Mouse (Mus musculus): ENCODE results near the gene Rtn4r. TPM values are rescaled to one million over a fixed set of nuclear protein-coding genes. Genes with fewer than 3 reads are reported as not detected.
A peak's percentile ranks its signal among the peaks of the same experiment; 100 is the strongest.

Gene Rtn4r
- total and polyA plus RNA-seq, 2 experiments from 2014 or later, result 1.5 to 1.9 TPM

DNA sequence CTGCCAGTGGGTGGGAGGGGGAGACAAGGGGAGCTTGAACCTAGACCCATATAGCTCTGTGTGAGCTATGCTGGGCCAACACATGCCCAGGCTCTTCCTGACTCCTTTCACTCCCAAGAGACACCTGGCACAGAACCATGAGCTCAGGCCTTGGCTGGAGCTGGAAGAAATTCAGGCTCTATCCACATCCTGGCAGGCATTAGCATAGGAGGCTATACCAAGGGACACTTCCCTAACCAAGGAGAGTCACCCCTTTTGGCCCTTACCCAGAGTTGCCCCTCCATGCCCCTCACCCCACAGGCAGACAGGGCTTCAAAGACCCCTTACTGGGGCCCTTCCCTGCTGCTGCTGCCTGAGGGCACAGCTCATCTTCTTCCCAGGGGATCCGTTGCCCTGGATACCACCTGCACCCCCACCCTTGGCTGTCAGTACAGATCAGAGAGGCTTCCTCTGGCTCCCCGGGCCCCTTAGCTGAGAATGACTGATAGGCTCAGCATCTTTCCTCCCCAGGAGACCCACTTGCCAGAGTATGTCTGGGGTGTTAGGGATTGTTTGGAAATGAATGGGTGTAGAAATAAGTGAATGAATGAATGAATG, 37.3 kb downstream of the Rtn4r start:
- Histone ChIP-seq H3K36me3 (replicated peaks; ENCODE audit: control insufficient read depth, insufficient read depth, low read length) (no peaks in the 10 kb centered on the region), H3K4me2 (ENCODE audit: low read depth, low read length) (no peak overlapping the region), H3K4me1 (ENCODE audit: control insufficient read depth, insufficient read depth) (no peaks in the 10 kb centered on the region; the same call in 1 of the 2 replicates), H3K9me3 (replicated peaks; ENCODE audit: control insufficient read depth, low read length) (no peaks in the 10 kb centered on the region), H3K9ac (replicated peaks; ENCODE audit: low read depth, low read length) (no peak overlapping the region), H3K27ac (ENCODE audit: low read depth) (no peak overlapping the region), H3K4me3 (ENCODE audit: low read depth, low read length) (no peak overlapping the region), H3K27me3 (ENCODE audit: control insufficient read depth, insufficient read depth, low read length) (no peaks in the 10 kb centered on the region)
- no peak for TF ChIP-seq EP300 (IDR thresholded peaks at IDR 0.05; ENCODE audit: low read depth)
- no peak for TF ChIP-seq CTCF (IDR thresholded peaks at IDR 0.05; ENCODE audit: low read depth)
- no peak for ATAC-seq (ENCODE audit: insufficient read depth, low read depth)
- no peak for DNase-seq (ENCODE audit: low spot score)
- WGBS, result 41% methylated on average over 2 of the region's 2 CpGs

DNA sequence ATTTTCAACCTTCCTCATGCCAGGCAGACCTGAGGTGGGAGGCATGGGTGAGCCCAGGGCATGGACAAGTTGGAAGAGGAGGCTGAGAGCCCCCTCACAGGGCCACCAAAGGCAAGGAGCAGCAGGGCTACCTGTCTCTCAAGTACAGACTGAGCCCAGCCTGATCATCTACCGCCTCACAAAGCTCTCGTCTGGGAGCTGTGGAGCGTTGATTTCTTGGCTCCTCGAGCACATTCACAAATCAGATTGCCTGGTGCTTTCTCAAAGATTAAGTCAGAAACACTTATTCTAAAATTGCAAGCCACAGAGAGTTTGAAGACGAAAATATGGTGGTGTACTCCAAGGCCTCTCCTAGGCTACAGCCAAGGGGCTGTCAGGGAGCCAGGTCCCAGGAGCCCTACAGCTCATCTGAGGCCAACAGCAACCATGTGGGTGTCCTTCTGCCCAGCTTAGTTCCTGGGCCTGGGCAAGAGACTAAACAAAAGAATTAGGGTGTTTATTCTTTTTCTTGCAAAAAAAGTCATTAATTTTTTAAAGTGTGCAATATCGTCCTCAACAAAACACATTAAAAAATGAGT, 39.3 kb downstream of the Rtn4r start:
- H3K9me3 ChIP-seq (replicated peaks; ENCODE audit: control insufficient read depth, low read length), result no peaks in the 10 kb centered on the region
- no peak for ATAC-seq (ENCODE audit: insufficient read depth, low read depth)
- no peaks in the 10 kb centered on the region for H3K27me3 ChIP-seq (ENCODE audit: control insufficient read depth, insufficient read depth, low read length)
- no peak overlapping the region for H3K27ac ChIP-seq (ENCODE audit: low read depth)
- TF ChIP-seq EP300 (IDR thresholded peaks at IDR 0.05; ENCODE audit: low read depth), result no peak
- TF ChIP-seq CTCF (IDR thresholded peaks at IDR 0.05; ENCODE audit: low read depth), result no peak
- 78% methylated on average over 6 of the region's 6 CpGs for WGBS
- H3K4me3 ChIP-seq (ENCODE audit: low read depth, low read length), result no peak overlapping the region
- no peaks in the 10 kb centered on the region for H3K36me3 ChIP-seq (replicated peaks; ENCODE audit: control insufficient read depth, insufficient read depth, low read length)
- no peaks in the 10 kb centered on the region for H3K4me1 ChIP-seq (ENCODE audit: control insufficient read depth, insufficient read depth)
- H3K9ac ChIP-seq (replicated peaks; ENCODE audit: low read depth, low read length), result no peak overlapping the region
- DNase-seq (ENCODE audit: low spot score), result no peak
- H3K4me2 ChIP-seq (ENCODE audit: low read depth, low read length), result no peak overlapping the region

DNA sequence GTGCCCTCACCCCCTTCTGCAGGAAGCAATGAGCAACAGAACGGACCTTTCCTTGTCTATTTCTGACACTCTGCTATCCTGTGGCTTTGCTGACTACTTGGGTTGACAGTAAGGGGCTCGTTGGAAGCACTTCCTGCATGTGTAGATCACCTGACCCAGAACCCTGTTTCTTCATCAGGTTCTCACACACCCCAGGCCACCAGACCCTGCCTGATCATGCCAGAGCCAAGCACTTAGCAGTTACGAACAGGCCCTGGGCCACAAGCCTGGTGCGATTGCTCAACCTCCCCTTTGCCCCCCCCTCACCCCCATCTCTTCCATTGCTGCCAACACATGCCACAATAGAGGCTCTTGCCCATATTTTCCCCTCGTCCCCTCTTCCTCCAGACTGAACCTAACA, 41.7 kb downstream of the Rtn4r start:
- H3K36me3 ChIP-seq (replicated peaks; ENCODE audit: control insufficient read depth, insufficient read depth, low read length), result no peaks in the 10 kb centered on the region
- 63% methylated on average over 5 of the region's 5 CpGs for WGBS
- no peak for TF ChIP-seq CTCF (IDR thresholded peaks at IDR 0.05; ENCODE audit: low read depth)
- no peak for TF ChIP-seq EP300 (IDR thresholded peaks at IDR 0.05; ENCODE audit: low read depth)
- ATAC-seq (ENCODE audit: insufficient read depth, low read depth) (no peak), DNase-seq (ENCODE audit: low spot score) (no peak)
- H3K4me3 ChIP-seq (ENCODE audit: low read depth, low read length), result no peak overlapping the region
- no peak overlapping the region for H3K27ac ChIP-seq (ENCODE audit: low read depth)
- no peaks in the 10 kb centered on the region for H3K9me3 ChIP-seq (replicated peaks; ENCODE audit: control insufficient read depth, low read length)
- 0 out of 2 replicates have a peak, but pooled peaks cover 3% of the 10 kb centered on the region for H3K27me3 ChIP-seq (ENCODE audit: control insufficient read depth, insufficient read depth, low read length)
- H3K9ac ChIP-seq (replicated peaks; ENCODE audit: low read depth, low read length), result no peak overlapping the region
- H3K4me2 ChIP-seq (ENCODE audit: low read depth, low read length), result no peak overlapping the region
- H3K4me1 ChIP-seq (ENCODE audit: control insufficient read depth, insufficient read depth), result no peaks in the 10 kb centered on the region

DNA sequence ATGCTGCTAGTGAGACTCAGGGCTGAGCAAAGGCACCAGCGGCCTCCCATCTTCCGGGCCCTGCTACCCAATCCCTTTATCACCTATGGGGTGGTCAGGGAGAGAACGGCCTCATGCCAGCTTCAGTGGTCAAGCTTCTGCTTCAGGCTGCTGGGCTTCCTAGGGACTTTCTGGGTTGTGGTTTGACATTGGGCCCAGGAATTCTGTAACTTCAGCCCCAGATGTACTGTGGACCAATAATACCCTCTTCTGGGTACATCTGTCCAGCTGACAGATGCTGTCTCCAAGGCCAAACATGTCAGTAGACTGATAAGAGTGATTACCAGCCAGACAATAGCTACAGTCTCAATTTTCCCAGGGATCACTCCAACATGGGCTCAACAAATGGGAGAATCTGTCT, 42.3 kb downstream of the Rtn4r start:
- DNase-seq (ENCODE audit: low spot score) (no peak), ATAC-seq (ENCODE audit: insufficient read depth, low read depth) (no peak)
- TF ChIP-seq CTCF (IDR thresholded peaks at IDR 0.05; ENCODE audit: low read depth) (no peak), EP300 (IDR thresholded peaks at IDR 0.05; ENCODE audit: low read depth) (no peak)
- Histone ChIP-seq H3K27ac (ENCODE audit: low read depth) (no peak overlapping the region), H3K4me3 (ENCODE audit: low read depth, low read length) (no peak overlapping the region), H3K27me3 (ENCODE audit: control insufficient read depth, insufficient read depth, low read length) (0 out of 2 replicates have a peak, but pooled peaks cover 3% of the 10 kb centered on the region), H3K4me1 (ENCODE audit: control insufficient read depth, insufficient read depth) (no peaks in the 10 kb centered on the region), H3K36me3 (replicated peaks; ENCODE audit: control insufficient read depth, insufficient read depth, low read length) (no peaks in the 10 kb centered on the region), H3K9ac (replicated peaks; ENCODE audit: low read depth, low read length) (no peak overlapping the region), H3K9me3 (replicated peaks; ENCODE audit: control insufficient read depth, low read length) (no peaks in the 10 kb centered on the region), H3K4me2 (ENCODE audit: low read depth, low read length) (no peak overlapping the region)
- WGBS, result 78% methylated on average over 3 of the region's 3 CpGs

DNA sequence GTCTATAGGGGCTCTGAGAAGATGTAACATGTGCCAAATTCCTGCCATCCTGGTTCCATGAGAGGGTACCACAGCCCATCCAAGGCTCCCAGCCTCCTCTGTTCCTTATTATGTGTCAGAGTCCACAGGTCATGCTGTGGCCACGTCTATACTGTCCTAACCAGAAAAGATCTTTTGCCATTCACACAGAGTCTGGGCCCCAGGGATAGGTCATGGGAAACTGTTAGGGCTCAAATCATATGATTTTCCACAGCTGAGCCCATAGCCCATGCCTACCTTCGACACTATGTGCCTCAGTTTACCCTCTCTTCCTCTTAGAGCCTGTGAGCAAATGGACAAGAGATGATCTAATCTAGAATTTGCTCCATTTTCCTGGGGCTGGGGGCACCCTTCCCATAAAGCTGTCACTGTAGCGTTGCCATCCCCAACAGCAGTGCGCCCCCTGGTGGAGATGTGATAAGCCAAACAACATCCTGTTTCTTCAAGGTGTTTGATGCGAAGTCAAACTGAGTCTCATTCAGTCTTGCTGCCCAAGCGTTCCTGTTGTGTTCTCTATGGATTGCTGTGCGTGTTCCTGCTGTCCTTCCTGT, 44.9 kb downstream of the Rtn4r start:
- H3K4me3 ChIP-seq (ENCODE audit: low read depth, low read length), result no peak overlapping the region
- no peak overlapping the region for H3K9ac ChIP-seq (replicated peaks; ENCODE audit: low read depth, low read length)
- TF ChIP-seq EP300 (IDR thresholded peaks at IDR 0.05; ENCODE audit: low read depth) (no peak), CTCF (IDR thresholded peaks at IDR 0.05; ENCODE audit: low read depth) (peak; percentile 95)
- H3K4me1 ChIP-seq (ENCODE audit: control insufficient read depth, insufficient read depth), result no peaks in the 10 kb centered on the region
- no peak overlapping the region for H3K27ac ChIP-seq (ENCODE audit: low read depth)
- 0 out of 2 replicates have a peak, but pooled peaks cover 3% of the 10 kb centered on the region for H3K27me3 ChIP-seq (ENCODE audit: control insufficient read depth, insufficient read depth, low read length)
- no peaks in the 10 kb centered on the region for H3K36me3 ChIP-seq (replicated peaks; ENCODE audit: control insufficient read depth, insufficient read depth, low read length)
- H3K4me2 ChIP-seq (ENCODE audit: low read depth, low read length), result no peak overlapping the region
- no peaks in the 10 kb centered on the region for H3K9me3 ChIP-seq (replicated peaks; ENCODE audit: control insufficient read depth, low read length)
- DNase-seq (ENCODE audit: low spot score) (peak; percentile 27), ATAC-seq (ENCODE audit: insufficient read depth, low read depth) (0 out of 2 replicates have a peak, but pooled peaks have one; percentile 22)
- 11% methylated on average over 7 of the region's 7 CpGs for whole genome bisulfite sequencing
